Mouse (Mus musculus): ENCODE data around the gene Slc35e3. TPM values are rescaled to one million over a fixed set of nuclear protein-coding genes. Genes with fewer than 3 reads are reported as not detected.
A peak's percentile ranks its signal among the peaks of the same experiment; 100 is the strongest.
"Not testable (repeated sequence)": the region's sequence is repeated elsewhere in the genome, so short reads cannot be mapped to it uniquely, and the experiment has no call there.

Slc35e3 gene
- polyA plus RNA-seq, 1 experiment from 2014 or later: 34.4 TPM

DNA sequence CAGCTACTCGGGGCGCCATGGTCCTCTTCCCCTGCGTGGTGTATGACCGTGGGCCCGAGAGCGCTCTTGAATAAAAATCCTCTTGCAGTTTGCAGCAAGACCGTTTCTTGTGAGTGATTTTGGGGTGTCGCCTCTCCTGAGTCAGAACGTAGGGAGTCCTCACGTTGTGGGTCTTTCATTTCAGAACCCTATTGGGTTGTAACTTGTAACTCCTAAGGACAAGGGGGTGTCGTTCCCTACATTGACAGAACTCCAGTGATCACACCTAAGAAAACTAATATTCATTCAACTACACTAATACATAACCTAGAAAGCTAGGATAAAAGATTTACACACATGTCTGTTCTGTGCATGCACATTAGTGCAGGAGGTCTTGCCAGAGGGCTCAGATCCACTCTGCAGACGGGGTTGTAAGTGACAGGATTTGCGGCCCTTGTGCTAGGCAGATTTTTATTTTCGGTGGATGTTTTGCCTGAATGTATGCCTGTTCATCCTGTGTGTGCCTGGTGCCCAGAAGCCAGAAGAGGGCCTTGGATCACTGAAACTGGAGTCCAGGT, 3.7 kb upstream of the Slc35e3 start:
- Histone ChIP-seq H3K36me3 (replicated peaks) (peaks cover 15% of the 10 kb centered on the region), H3K27me3 (replicated peaks) (no peaks in the 10 kb centered on the region), H3K27ac (no peak overlapping the region), H3K4me1 (peaks cover 4% of the 10 kb centered on the region), H3K4me2 (no peak overlapping the region), H3K4me3 (no peak overlapping the region), H3K9me3 (no peaks in the 10 kb centered on the region), H3K9ac (no peak overlapping the region)
- no peak for ATAC-seq (replicated peaks)
- WGBS: 93% methylated on average over 14 of the region's 14 CpGs

DNA sequence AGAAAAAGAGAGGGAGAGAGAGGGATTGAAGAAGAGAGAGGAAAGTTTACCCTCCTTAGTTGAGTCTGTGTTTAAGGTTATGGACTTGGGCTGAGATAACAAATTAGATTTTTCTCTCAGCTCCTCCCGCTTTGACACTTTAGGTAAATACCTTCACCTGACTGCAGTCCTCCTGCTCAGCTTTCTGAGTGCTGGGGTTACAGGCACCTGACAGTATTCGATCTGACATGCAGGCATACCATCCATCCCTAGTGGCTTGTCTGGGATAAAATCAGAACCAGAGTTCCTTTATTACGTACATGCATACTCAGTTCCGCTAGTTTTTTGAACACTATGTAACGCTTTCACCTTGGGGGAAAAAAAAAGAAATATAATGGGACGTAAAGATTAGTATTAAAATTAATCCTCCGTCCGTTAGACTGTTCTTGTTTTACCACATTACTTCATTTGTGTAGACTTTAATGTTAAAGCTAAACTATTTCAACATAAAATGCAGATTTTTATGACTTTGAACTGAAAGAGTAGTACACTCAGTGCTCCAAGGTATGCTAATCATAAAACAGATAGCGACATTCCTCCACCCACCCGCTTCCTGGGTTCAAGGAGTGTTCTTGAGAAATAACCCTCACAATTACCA, 3.0 kb upstream of the Slc35e3 start:
- 97% methylated on average over 10 of the region's 10 CpGs for WGBS
- no peak overlapping the region for H3K9ac ChIP-seq
- no peaks in the 10 kb centered on the region for H3K9me3 ChIP-seq
- H3K36me3 ChIP-seq (replicated peaks): peaks cover 15% of the 10 kb centered on the region
- no peak for ATAC-seq (replicated peaks)
- H3K27me3 ChIP-seq (replicated peaks): no peaks in the 10 kb centered on the region
- no peak overlapping the region for H3K4me3 ChIP-seq
- H3K4me2 ChIP-seq: no peak overlapping the region
- H3K27ac ChIP-seq: no peak overlapping the region
- peaks cover 11% of the 10 kb centered on the region for H3K4me1 ChIP-seq

DNA sequence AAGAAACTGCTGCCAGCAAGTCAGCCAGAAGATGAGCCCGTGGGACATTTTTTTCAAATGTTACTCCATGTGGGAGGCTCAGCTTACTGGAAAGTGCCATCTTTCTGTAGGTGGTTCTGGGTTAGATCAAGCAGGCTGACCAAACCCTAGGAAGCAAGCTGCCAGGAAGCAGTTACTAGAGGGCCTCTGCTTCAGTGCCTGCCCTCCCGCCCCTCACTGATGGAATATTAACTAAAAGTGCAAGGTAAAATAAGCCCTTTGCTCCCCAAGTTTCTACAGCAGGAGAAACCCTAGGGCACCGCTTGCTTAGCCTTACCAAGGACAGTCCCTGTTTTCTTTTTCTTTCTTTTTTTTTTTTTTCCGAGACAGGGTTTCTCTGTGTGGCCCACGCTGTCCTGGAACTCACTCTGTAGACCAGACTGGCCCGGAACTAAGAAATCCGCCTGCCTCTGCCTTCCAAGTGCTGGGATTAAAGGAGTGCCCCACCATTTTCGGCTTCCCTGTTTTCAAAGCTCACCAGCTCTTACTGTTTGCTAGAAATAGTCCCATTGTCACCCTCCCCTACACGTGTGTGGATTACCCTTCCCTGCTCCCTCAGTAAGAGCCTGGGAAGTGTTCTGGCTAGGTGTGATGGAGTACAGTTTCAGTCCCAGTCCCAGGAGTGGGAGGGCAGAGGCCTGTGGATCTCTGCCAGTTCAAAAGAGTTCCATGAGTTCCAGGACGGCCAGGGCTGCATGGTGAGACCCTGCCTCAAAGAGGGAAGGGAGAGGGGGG, 2.3 kb upstream of the Slc35e3 start:
- ATAC-seq (replicated peaks): no peak
- WGBS: 91% methylated on average over 10 of the region's 10 CpGs
- Histone ChIP-seq H3K27me3 (replicated peaks) (no peaks in the 10 kb centered on the region), H3K4me2 (no peak overlapping the region), H3K36me3 (replicated peaks) (peaks cover 15% of the 10 kb centered on the region), H3K4me3 (no peak overlapping the region), H3K9ac (no peak overlapping the region), H3K27ac (no peak overlapping the region), H3K4me1 (peaks cover 18% of the 10 kb centered on the region), H3K9me3 (no peaks in the 10 kb centered on the region)

DNA sequence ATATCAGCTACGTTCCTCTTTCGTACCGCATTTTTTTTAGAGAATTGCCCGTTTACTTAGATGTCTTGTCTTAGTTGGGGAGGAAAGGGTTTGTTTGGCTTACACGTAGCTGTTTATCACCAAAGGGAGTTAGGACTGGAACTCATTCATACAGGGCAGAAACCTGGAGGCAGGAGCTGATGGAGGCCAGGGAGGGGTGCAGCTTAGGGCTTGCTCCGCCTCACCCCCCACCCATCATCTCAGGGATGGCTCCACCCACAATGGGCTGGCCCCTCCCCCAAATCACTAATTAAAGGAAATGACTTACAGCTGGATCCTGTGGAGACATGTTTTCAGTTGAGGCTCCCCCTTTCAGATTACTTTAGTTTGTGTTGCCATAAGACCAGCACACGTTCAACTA, 1.5 kb upstream of the Slc35e3 start:
- Histone ChIP-seq H3K9me3 (no peaks in the 10 kb centered on the region), H3K27ac (no peak overlapping the region), H3K36me3 (replicated peaks) (peaks cover 15% of the 10 kb centered on the region), H3K9ac (no peak overlapping the region), H3K4me3 (no peak overlapping the region), H3K4me1 (peaks cover 21% of the 10 kb centered on the region), H3K27me3 (replicated peaks) (no peaks in the 10 kb centered on the region), H3K4me2 (no peak overlapping the region)
- no peak for ATAC-seq (replicated peaks)
- WGBS: 88% methylated on average over 7 of the region's 7 CpGs

DNA sequence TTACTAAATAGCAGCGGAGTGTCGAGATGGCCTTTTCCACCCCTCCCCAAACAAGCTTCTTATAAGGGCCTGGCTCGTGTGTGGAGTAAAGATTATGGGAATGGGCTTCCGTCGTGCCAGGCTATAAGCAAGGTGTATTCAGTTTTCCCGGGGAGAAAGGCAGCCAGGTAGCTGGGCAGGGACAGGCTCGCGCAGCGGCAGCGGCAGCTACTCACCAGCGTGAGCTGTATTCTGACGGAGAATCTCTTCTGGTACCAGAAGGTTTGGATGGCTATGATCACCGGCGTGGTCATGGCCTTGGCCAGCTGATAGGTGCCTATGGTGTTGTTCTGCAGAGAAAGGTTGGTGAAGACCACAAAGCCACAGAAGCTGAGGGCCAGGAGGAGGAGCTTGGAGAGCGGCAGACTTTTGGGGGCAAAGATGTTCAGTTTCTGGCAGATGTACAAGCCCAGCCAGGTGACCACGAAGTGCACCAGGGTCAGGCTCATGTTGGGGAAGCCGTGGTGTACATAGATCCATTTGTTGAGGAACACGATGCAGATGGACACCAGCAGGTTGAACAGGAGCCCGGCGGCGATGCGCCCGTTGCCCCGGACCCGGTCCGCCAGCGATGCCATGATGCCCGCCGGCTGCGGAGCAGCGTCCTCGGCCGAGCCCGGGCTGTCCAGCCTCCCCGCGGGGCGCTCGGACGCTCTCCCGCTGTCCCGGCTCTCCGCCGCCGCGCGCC, 432 bp downstream of the Slc35e3 start:
- not testable (repeated sequence) for H3K9me3 ChIP-seq; H3K36me3 ChIP-seq (replicated peaks); H3K27me3 ChIP-seq (replicated peaks)
- Histone ChIP-seq H3K4me3 (peak overlapping the region; percentile 58), H3K27ac (peak overlapping the region; percentile 67), H3K4me2 (peak overlapping the region; percentile 58), H3K9ac (peak overlapping the region; percentile 62), H3K4me1 (peaks cover 21% of the 10 kb centered on the region)
- under 1% methylated on average over 21 of the region's 46 CpGs for WGBS
- peak; percentile 43 for ATAC-seq (replicated peaks)

DNA sequence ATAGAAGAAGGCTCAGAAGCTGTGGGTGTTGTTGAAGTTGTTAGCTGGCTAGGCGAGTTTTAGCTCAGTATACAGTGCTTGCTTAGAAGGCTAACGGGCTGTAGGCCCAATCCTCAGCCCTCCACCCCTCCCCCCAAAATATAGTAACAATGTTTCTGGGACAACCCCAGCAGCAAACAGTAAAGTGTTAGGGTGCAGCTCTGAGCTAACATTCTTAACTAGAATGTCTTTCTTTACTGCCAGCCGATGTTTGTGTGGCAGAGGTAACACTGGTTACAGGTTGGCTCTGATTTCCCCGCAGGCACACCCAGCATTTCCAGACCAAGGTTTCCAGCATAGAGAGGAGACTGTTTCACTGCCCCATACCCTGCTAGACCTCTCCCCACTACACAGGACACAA, 2.2 kb downstream of the Slc35e3 start:
- Histone ChIP-seq H3K36me3 (replicated peaks) (peaks cover 13% of the 10 kb centered on the region), H3K27me3 (replicated peaks) (no peaks in the 10 kb centered on the region), H3K4me1 (peaks cover 21% of the 10 kb centered on the region), H3K9me3 (no peaks in the 10 kb centered on the region), H3K4me3 (no peak overlapping the region), H3K27ac (no peak overlapping the region), H3K9ac (no peak overlapping the region), H3K4me2 (peak overlapping the region; percentile 58; the same call in 1 of the 2 replicates)
- 88% methylated on average over 4 of the region's 4 CpGs for WGBS
- ATAC-seq (replicated peaks): no peak

DNA sequence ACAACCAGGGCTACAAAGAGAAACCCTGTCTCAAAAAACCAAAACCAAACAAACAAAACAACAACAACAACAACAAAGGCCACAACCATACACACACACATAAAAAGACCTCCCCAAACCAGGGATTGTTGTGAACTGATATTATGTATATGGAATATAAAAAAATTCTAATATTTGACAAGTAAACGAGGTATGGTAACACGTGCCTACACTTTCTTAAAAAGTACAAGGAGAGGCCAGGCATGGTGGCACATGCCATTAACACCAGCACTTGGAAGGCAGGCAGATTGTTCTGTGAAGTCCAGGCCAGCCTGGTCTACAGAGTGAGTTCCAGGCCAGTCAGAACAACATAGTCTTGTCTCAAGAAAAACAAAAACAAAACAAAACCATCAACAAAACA, 3.0 kb downstream of the Slc35e3 start:
- WGBS: 97% methylated on average over 2 of the region's 2 CpGs
- Histone ChIP-seq H3K4me2 (no peak overlapping the region), H3K4me1 (peaks cover 21% of the 10 kb centered on the region), H3K27ac (no peak overlapping the region), H3K36me3 (replicated peaks) (peaks cover 20% of the 10 kb centered on the region), H3K9ac (no peak overlapping the region; the same call in 1 of the 2 replicates), H3K9me3 (no peaks in the 10 kb centered on the region), H3K4me3 (no peak overlapping the region), H3K27me3 (replicated peaks) (no peaks in the 10 kb centered on the region)
- ATAC-seq (replicated peaks): no peak

DNA sequence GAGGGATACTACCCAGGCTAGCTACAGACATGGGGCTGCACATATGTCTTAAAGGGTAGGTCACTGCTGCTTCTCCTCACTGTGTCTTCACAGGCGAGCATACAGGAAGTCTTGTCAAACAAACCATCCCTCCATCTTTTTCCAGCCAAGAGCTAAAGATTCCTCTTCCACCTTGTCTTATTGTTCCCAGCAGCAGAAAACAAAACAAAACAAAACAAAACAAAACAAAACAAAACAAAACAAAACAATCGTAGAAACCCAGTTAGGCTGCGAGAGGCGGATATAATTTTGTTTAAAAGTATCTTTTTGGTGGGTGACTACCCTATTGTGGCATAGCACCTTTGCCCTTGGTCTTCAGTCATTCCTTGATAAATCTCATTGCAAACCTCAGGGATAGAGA, 3.5 kb downstream of the Slc35e3 start:
- WGBS: 93% methylated on average over 4 of the region's 4 CpGs
- H3K27me3 ChIP-seq (replicated peaks): no peaks in the 10 kb centered on the region
- no peak overlapping the region for H3K4me3 ChIP-seq
- no peak overlapping the region for H3K9ac ChIP-seq
- H3K9me3 ChIP-seq: no peaks in the 10 kb centered on the region
- H3K4me1 ChIP-seq: peaks cover 21% of the 10 kb centered on the region
- H3K4me2 ChIP-seq: no peak overlapping the region
- H3K36me3 ChIP-seq (replicated peaks): peaks cover 22% of the 10 kb centered on the region
- no peak overlapping the region for H3K27ac ChIP-seq
- ATAC-seq (replicated peaks): no peak

DNA sequence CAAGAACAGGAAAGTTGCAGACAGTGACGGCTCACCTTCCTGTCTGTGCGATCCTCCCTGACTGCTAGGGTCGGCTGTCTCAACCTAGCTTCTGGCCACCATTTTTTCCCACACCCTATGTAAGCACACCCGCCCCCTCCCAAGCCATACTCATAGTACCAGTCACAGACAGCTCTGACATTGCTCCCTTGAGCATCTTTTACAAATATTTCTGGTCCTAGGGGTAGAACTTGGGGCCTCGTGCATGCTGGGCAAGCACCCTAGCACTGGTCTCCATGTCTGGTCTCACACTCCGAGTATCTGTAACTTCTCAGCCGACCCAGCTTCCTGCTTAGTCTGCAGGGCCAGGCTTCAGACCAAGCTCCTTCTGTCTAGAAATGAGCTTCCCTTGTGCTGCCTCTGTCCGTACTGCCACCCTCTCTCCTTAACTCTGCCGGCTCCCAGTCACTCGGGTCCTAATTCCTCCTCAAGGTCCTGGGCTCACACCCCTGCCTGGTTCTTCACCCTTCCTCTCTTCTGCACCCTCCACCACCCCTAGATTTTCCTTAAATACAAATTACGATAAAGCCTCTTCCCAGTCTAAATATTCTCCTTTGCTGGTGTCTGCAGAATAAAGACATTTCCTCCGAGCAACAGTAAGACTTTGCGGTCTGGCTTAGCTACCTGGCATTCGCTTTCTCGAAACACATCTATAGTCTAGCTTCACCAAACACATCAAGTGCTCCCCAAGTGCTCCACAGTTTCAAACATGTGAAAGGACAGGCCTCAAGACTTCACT, 4.3 kb downstream of the Slc35e3 start:
- H3K9me3 ChIP-seq: no peaks in the 10 kb centered on the region
- H3K4me2 ChIP-seq: no peak overlapping the region
- ATAC-seq (replicated peaks): no peak
- peaks cover 21% of the 10 kb centered on the region for H3K4me1 ChIP-seq
- H3K27me3 ChIP-seq (replicated peaks): no peaks in the 10 kb centered on the region
- WGBS: 90% methylated on average over 15 of the region's 15 CpGs
- no peak overlapping the region for H3K27ac ChIP-seq
- no peak overlapping the region for H3K9ac ChIP-seq
- H3K36me3 ChIP-seq (replicated peaks): peaks cover 28% of the 10 kb centered on the region
- no peak overlapping the region for H3K4me3 ChIP-seq

DNA sequence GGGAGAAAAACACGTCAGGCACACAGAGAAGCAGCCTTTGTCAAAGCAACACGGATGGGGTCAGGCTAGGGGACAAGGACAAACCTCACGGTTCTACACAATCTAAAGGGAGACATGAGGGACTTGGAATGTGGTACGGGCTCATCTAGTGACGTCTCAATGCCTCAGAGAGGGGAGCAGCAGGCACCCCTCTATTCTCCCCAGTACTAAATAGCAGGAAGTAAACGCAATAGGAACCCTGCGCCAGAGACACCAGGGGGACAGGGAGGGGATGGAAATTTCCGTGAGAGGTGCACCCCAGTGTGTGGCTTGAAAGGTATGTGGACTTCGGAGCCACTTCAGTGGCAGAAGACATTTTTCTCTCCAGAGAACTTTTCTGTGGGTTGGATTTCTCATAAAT, 5.2 kb downstream of the Slc35e3 start:
- H3K4me3 ChIP-seq: no peak overlapping the region
- WGBS: 92% methylated on average over 9 of the region's 9 CpGs
- no peak for ATAC-seq (replicated peaks)

DNA sequence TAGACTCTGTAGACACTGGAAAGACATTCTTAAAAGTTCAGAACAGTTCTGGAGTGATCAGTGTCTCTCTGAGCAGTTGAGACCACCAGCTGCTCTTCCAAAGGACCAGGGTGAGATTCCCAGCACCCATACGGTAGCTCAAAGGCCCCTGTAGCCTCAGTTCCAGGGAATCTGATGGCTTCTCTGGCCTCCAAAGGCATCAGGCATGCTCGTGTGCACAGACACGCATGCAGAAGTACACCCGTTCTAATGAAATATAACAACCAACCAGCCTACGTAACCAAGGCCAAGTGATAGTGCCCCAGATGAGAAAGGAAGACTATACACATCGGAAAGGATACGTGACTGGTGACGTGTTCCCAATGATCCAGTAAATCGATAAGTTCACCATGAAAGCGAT, 6.0 kb downstream of the Slc35e3 start:
- H3K9me3 ChIP-seq: no peaks in the 10 kb centered on the region
- WGBS: 96% methylated on average over 10 of the region's 10 CpGs
- no peaks in the 10 kb centered on the region for H3K27me3 ChIP-seq (replicated peaks)
- peaks cover 37% of the 10 kb centered on the region for H3K36me3 ChIP-seq (replicated peaks)
- no peak overlapping the region for H3K4me3 ChIP-seq
- no peak overlapping the region for H3K27ac ChIP-seq
- H3K9ac ChIP-seq: no peak overlapping the region
- ATAC-seq (replicated peaks): no peak
- H3K4me1 ChIP-seq: peaks cover 20% of the 10 kb centered on the region
- no peak overlapping the region for H3K4me2 ChIP-seq

More for the DNA sequence above, 5.2 kb downstream of the Slc35e3 start:
- Histone ChIP-seq H3K9me3 (no peaks in the 10 kb centered on the region), H3K9ac (no peak overlapping the region), H3K36me3 (replicated peaks) (peaks cover 37% of the 10 kb centered on the region), H3K27ac (no peak overlapping the region), H3K4me1 (peaks cover 21% of the 10 kb centered on the region), H3K4me2 (no peak overlapping the region), H3K27me3 (replicated peaks) (no peaks in the 10 kb centered on the region)

DNA sequence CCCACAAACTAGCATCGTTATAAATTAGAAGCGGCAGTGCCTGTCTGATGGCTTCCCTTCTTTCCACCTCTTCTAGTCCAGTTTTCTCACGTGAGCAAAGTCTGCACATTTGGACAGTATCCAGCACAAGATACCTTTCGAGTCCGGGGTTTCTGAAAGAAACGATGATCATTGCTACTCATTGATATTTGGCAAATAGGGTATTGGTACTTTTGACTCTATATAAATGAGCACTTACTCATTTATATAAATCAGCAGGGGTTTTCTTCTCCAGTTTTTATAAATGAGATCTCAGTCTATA, 6.6 kb downstream of the Slc35e3 start:
- Histone ChIP-seq H3K4me3 (no peak overlapping the region), H3K9ac (no peak overlapping the region), H3K4me1 (peaks cover 14% of the 10 kb centered on the region), H3K27me3 (replicated peaks) (no peaks in the 10 kb centered on the region), H3K4me2 (no peak overlapping the region), H3K27ac (no peak overlapping the region), H3K9me3 (no peaks in the 10 kb centered on the region), H3K36me3 (replicated peaks) (peaks cover 37% of the 10 kb centered on the region)
- 96% methylated on average over 6 of the region's 6 CpGs for WGBS
- no peak for ATAC-seq (replicated peaks)

Data from midbrain, embryonic 15.5 days (tissue).